Mouse (Mus musculus): Measurements from ENCODE around the gene Hist1h2ag. TPM values are rescaled to one million over a fixed set of nuclear protein-coding genes. Genes with fewer than 3 reads are reported as not detected.

Hist1h2ag gene
- total and polyA plus RNA-seq, 2 experiments from 2014 or later, result 252 TPM; not detected in 1

- Histone ChIP-seq H3K4me2 (ENCODE audit: low read depth, low read length, poor library complexity, severe bottlenecking) (peak overlapping the region; percentile 64), H3K27ac (ENCODE audit: low read depth, low read length) (peak overlapping the region; percentile 51), H3K27me3 (ENCODE audit: insufficient read depth, low read length) (no peaks in the 10 kb centered on the region), H3K36me3 (ENCODE audit: insufficient read depth, low read length) (no peaks in the 10 kb centered on the region), H3K4me3 (ENCODE audit: low read depth, low read length) (peak overlapping the region; percentile 41), H3K9me3 (ENCODE audit: low read length) (no peaks in the 10 kb centered on the region), H3K4me1 (ENCODE audit: insufficient read depth, low read length) (no peaks in the 10 kb centered on the region), H3K9ac (replicated peaks; ENCODE audit: low read length, poor library complexity, severe bottlenecking) (peak overlapping the region; percentile 50)
- ATAC-seq (ENCODE audit: low FRiP score) (peak; percentile 81), DNase-seq (ENCODE audit: low spot score) (peak; percentile 94)
- 1% methylated on average over 35 of the region's 35 CpGs for WGBS
- TF ChIP-seq CTCF (IDR thresholded peaks at IDR 0.05), result 0 out of 2 replicates have a peak, but pooled peaks have one; percentile 8
These were observed 16.4 kb downstream of the Hist1h2ag start for GRCm38 (mm10) chr13:22026058-22027031.

DNA sequence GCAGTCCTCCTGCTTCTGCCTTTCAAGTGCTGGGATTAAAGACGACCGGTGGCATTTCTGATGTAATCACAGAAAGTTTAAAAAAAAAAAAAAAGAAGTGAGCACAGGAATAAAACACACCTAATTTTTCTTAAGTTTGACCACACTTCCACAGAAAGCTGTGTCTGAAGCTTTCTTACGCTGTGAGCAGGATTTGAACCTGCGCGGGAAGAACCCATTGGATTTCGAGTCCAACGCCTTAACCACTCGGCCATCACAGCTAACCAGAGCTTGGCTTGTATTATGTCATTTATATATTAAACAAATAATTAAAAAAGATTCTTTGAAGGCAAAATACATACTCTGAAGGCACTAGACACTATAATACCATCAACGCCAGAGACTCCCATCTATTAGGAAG, 20.5 kb downstream of the Hist1h2ag start:
- H3K4me1 ChIP-seq (ENCODE audit: insufficient read depth, low read length), result no peaks in the 10 kb centered on the region
- TF ChIP-seq CTCF (IDR thresholded peaks at IDR 0.05), result no peak
- no peaks in the 10 kb centered on the region for H3K9me3 ChIP-seq (ENCODE audit: low read length)
- H3K27me3 ChIP-seq (ENCODE audit: insufficient read depth, low read length), result peaks cover 21% of the 10 kb centered on the region
- no peaks in the 10 kb centered on the region for H3K36me3 ChIP-seq (ENCODE audit: insufficient read depth, low read length)
- H3K4me2 ChIP-seq (ENCODE audit: low read depth, low read length, poor library complexity, severe bottlenecking), result peak overlapping the region; percentile 48
- WGBS, result 1% methylated on average over 9 of the region's 9 CpGs
- peak; percentile 83 for DNase-seq (ENCODE audit: low spot score)
- ATAC-seq (ENCODE audit: low FRiP score), result peak; percentile 67; the same call in 1 of the 2 replicates
- H3K9ac ChIP-seq (replicated peaks; ENCODE audit: low read length, poor library complexity, severe bottlenecking), result no peak overlapping the region
- H3K4me3 ChIP-seq (ENCODE audit: low read depth, low read length), result peak overlapping the region; percentile 32
- H3K27ac ChIP-seq (ENCODE audit: low read depth, low read length), result no peak overlapping the region

- under 1% methylated on average over 11 of the region's 11 CpGs for WGBS
- no peak overlapping the region for H3K27ac ChIP-seq (ENCODE audit: low read depth, low read length)
- no peak overlapping the region for H3K9ac ChIP-seq (replicated peaks; ENCODE audit: low read length, poor library complexity, severe bottlenecking)
- no peaks in the 10 kb centered on the region for H3K36me3 ChIP-seq (ENCODE audit: insufficient read depth, low read length)
- ATAC-seq (ENCODE audit: low FRiP score), result no peak
- DNase-seq (ENCODE audit: low spot score), result no peak
- peak overlapping the region; percentile 32 for H3K4me3 ChIP-seq (ENCODE audit: low read depth, low read length)
- H3K9me3 ChIP-seq (ENCODE audit: low read length), result no peaks in the 10 kb centered on the region
- H3K4me2 ChIP-seq (ENCODE audit: low read depth, low read length, poor library complexity, severe bottlenecking), result peak overlapping the region; percentile 48
- peaks cover 23% of the 10 kb centered on the region for H3K27me3 ChIP-seq (ENCODE audit: insufficient read depth, low read length)
- no peaks in the 10 kb centered on the region for H3K4me1 ChIP-seq (ENCODE audit: insufficient read depth, low read length)
- no peak for TF ChIP-seq CTCF (IDR thresholded peaks at IDR 0.05)
These were observed 21.2 kb downstream of the Hist1h2ag start for GRCm38 (mm10) chr13:22021581-22021980.

GRCm38 (mm10) chr13:22020901-22021339, 21.8 kb downstream of the Hist1h2ag start:
- H3K4me3 ChIP-seq (ENCODE audit: low read depth, low read length), result peak overlapping the region; percentile 32
- no peaks in the 10 kb centered on the region for H3K36me3 ChIP-seq (ENCODE audit: insufficient read depth, low read length)
- DNase-seq (ENCODE audit: low spot score) (peak; percentile 60), ATAC-seq (ENCODE audit: low FRiP score) (no peak; the same call in 1 of the 2 replicates)
- no peak for TF ChIP-seq CTCF (IDR thresholded peaks at IDR 0.05)
- no peak overlapping the region for H3K9ac ChIP-seq (replicated peaks; ENCODE audit: low read length, poor library complexity, severe bottlenecking)
- H3K27me3 ChIP-seq (ENCODE audit: insufficient read depth, low read length), result peaks cover 29% of the 10 kb centered on the region
- no peak overlapping the region for H3K27ac ChIP-seq (ENCODE audit: low read depth, low read length)
- H3K4me2 ChIP-seq (ENCODE audit: low read depth, low read length, poor library complexity, severe bottlenecking), result peak overlapping the region; percentile 48
- WGBS, result under 1% methylated on average over 8 of the region's 8 CpGs
- no peaks in the 10 kb centered on the region for H3K4me1 ChIP-seq (ENCODE audit: insufficient read depth, low read length)
- no peaks in the 10 kb centered on the region for H3K9me3 ChIP-seq (ENCODE audit: low read length)

DNA sequence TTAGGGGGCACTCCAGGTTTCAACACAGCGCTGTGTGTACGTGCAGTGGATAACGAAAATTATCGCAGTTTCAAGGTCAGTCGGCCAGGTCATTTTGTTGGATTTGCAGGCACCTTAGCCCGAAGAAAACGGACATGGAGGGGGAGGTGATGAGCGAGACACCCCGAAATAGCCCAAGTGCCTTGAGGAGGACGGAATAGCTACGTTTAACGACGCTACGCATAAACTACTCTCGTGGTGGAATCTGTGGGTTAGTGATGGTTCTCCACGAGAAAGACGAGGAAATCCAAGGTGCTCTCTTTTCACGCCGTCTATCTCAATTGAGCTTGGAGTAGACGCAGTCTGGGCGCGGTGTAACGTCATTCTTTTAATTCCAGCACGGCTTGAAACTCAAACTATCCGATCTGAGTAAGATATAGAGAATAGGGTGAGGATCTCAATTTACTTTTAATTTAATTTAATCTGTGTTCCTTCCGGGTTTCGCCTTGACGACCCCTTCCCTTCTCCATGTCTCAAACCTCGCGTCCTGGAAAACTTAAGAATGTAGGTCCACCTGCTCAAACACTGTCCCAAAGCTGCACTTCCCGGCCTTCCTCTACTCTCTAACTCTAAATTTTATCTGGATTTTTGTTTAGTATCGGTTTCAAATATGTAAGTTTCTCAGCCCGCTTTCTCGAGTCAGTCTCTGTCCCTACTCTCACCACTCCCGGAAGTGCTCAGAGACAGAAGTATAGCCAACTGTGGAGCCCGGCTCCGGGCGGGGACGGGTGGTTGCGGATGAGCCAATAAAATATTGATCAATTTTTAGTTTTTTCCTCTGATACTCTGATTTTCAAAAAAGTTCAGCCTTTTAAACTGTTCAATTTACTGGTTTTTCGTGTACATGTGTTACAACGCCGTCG, 22.6 kb downstream of the Hist1h2ag start:
- DNase-seq (ENCODE audit: low spot score), result no peak
- no peak overlapping the region for H3K9ac ChIP-seq (replicated peaks; ENCODE audit: low read length, poor library complexity, severe bottlenecking)

More for the DNA sequence above, 22.6 kb downstream of the Hist1h2ag start:
- no peak for TF ChIP-seq CTCF (IDR thresholded peaks at IDR 0.05)
- no peaks in the 10 kb centered on the region for H3K9me3 ChIP-seq (ENCODE audit: low read length)
- H3K36me3 ChIP-seq (ENCODE audit: insufficient read depth, low read length), result no peaks in the 10 kb centered on the region
- ATAC-seq (ENCODE audit: low FRiP score), result no peak
- H3K4me2 ChIP-seq (ENCODE audit: low read depth, low read length, poor library complexity, severe bottlenecking), result peak overlapping the region; percentile 45
- H3K27me3 ChIP-seq (ENCODE audit: insufficient read depth, low read length), result peaks cover 34% of the 10 kb centered on the region
- H3K4me3 ChIP-seq (ENCODE audit: low read depth, low read length), result peak overlapping the region; percentile 29
- H3K4me1 ChIP-seq (ENCODE audit: insufficient read depth, low read length), result no peaks in the 10 kb centered on the region
- H3K27ac ChIP-seq (ENCODE audit: low read depth, low read length), result no peak overlapping the region
- 2% methylated on average over 44 of the region's 44 CpGs for WGBS
